Mouse (Mus musculus): ENCODE data around the gene Ltc4s.

Gene Ltc4s

DNA sequence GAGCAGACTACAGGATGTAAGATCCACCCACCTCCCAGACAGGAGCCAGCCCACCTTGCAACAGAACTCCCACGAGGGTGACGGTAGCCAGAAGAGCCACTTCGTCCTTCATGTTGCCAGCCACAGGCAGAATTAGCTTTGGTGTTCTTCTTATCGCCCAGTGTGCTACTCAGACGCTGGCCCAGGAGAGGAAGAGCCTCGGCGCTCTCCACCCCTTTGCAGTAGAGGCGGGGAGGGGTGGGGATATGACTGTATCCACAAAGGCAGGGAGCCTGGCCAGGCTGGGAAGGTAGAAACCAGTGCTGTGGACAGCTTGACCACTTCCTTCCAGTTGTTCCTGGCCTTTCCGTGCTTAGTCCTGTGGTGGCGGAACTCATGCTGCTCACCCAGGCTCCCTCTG, at the start of gene Ltc4s:
Gene Ltc4s, minus strand, starts transcription at position 293 of the 400 bp plus-strand sequence.
- DNase-seq (ENCODE audit: extremely low read depth, low read depth) = no peak

DNA sequence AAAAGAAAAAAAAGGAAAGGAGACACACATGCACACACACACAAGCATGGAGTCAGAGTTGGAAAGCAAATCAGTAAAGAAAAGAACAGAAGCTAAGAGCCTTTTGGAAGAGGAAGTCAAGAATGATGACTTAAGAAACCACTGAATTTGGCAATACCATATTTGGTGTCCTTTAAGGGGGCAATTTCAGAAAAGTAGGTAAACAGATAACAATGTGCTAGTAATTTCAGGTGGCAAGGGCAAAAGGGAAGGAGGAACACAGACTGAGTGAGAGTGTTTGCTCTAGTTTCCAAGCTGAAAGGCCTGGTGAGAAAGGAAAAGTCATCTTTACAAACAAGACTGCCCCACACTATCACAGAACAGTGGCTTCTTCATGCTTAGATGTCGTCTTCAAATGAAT, 48.0 kb upstream of the Ltc4s start:
- no peak for DNase-seq (ENCODE audit: extremely low read depth, low read depth)

DNA sequence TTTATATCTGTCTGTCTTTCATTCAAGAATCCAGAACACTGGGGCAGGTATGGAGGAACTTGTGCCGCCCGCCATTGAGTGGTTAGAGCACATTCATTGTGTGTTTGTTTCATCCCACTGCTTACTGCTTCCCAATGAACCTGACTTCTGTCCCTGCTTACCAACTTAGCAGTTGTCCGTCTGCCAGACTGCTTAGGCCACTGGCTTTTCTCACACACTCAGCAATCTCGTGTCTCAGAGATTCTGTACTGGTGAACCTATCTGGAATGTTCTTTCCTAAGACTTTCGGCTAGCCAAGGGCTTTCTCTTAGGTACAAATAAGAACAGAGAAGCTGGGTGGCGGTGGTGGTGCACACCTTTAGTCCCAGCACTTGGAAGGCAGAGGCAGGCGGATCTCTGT, 47.3 kb upstream of the Ltc4s start:
- DNase-seq (ENCODE audit: extremely low read depth, low read depth) = no peak

DNA sequence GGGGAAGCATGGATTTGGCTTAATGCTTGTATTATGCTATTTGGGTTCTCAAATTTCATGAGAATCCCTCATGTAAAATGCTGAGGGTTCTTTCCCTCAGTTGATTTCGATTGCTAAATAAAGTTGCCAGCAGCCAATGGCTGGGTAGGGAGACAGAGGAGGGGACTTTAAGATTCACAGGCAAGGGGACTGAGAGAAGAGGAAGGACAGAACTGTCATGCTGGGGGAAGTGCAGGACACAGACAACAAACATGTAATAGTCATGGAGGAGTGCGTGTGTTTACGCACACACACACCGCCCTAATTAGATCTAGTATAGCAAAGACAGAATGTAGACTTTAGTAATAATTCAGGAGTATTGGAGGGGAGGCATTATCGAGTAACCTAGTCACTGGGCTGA, 46.8 kb upstream of the Ltc4s start:
- DNase-seq (ENCODE audit: extremely low read depth, low read depth) = no peak

DNA sequence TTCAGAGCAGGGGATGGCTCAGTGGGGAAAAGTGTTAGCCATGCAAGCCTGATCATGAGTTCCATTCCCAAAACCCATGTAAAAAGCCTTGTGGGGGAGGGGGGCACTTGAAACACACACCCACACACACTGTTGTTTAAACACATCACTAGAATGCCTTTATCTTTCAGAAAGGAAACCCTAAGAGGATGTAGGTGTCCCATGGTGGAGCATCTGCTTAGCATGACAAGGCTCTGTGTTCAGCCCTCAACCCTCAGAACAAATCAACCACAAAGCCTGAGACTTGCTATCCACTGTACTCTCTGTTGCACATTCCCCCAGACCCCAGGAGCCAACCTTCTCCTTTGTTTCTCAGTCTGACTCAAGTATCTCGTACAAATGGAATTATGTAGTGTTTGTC, 41.6 kb upstream of the Ltc4s start:
- no peak for DNase-seq (ENCODE audit: extremely low read depth, low read depth)

DNA sequence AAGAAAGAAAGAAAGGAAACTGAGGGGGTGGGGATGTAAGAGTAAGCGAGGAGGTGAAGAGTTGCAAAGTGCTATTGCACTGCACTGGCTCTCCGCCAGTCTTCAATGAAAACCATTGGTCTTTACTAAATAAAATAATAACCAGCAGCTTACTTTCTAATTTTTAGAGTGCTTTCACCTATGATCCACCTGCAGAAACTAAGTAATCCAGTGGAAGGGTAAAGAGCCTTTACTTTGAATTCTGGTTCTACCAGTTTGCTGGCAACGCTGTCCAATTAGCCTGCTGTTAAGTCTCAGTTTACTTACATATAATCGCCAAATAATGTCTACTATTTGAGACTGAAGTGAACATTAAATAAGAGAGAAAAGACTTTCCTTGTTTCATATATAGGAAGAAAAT, 40.6 kb upstream of the Ltc4s start:
- DNase-seq (ENCODE audit: extremely low read depth, low read depth) = no peak

DNA sequence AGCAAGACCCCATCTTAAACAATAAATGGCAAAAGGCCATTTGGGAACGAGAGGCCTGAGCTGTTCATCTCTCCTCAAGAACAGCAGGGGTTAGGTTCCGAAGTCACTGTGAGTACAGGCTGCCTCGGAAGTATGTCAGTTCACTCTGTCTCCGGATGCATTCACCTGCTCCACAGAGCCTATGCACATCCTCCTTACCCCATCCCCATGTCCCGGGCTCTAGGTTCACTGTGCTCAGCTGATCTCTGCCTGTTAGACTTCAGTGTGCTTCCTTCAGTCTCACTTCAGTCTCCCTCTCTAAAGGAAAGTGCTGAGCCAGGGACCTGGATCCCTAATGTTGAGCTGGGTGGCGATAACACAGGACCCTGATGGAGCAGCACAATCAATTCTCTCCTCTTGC, 39.3 kb upstream of the Ltc4s start:
- DNase-seq (ENCODE audit: extremely low read depth, low read depth) = no peak

DNA sequence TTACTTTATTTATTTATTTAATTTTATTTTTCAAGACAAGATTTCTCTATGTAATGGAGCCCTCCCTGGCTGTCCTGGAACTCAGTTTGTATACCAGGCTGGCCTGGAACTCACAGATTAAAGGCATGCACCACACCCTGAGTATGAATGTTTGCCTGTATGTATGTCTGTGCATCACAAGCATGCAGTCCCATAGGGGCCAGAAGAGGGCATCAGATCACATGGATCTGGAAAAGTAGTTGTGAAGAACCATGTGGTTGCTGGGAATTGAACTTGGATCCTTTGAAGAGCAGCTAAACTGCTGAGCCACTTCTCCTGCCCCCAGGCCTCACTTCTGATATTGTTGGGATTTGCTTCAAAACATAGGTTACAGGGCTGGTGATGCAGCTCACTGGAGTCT, 38.6 kb upstream of the Ltc4s start:
- no peak for DNase-seq (ENCODE audit: extremely low read depth, low read depth)

DNA sequence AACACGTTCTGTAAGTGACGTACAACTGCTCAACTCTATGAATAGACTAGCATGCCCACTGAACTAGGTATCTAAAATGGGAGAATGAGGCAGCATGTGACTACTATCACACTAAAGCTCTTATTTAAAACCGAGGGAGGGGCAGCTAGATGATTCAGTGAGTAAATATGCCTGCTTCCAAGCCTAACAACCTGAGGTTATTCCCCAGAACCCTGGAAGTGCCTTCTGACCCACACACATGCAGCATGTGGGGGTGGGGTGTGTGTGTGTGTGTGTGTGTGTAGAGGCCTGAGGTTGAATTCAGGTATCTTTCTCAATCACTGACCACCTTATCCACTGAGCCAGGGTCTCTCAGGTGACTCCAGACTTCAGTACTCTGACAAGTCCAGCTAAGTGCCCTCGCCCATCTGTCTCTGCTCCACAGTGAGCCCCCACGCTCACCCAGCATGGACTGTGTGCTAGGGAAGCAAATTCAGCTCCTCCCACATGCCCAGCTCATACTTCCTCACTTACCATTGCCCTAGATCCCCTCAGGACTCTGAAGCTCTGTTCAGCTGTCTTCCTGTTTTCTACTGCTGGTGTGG, 37.2 kb upstream of the Ltc4s start:
- DNase-seq (ENCODE audit: extremely low read depth, low read depth) = no peak

DNA sequence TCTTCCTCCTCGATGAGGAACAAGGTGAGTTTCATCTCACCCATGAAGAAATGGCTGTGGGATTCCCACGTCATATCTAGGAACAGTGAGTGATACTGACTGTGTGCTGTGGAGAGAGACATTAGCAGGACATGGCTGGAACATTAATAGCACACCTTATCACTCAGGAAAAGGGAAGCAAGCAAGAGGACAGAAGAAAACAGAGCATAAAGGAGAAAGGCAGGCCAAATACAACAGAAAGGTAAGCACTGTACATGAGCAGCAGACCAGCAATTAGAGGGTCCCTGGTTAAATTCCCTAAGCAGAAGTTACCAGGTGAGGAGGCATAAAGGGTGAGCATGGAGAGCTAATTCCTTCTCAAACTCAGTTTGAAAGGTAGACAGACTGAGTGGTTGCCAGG, 36.7 kb upstream of the Ltc4s start:
- no peak for DNase-seq (ENCODE audit: extremely low read depth, low read depth)

DNA sequence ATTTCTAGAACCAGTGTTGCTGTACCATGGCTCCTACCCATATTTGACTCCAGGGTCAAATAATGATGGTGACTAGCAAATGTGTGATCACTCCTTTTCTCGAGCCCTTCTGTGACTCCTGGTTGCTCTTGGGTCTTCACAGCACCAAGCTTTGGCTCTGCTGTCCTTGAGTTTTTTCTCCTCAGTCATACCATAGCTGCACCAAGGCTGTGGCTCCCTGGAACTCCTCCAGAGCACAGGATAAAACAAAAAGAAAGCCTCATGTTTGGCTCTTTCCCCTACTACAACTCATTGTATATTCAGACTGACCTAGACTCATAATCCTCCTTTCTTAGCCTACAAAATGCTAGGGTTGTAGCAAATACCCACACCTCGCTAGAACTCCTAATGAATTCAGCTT, 34.4 kb upstream of the Ltc4s start:
- no peak for DNase-seq (ENCODE audit: extremely low read depth, low read depth)

DNA sequence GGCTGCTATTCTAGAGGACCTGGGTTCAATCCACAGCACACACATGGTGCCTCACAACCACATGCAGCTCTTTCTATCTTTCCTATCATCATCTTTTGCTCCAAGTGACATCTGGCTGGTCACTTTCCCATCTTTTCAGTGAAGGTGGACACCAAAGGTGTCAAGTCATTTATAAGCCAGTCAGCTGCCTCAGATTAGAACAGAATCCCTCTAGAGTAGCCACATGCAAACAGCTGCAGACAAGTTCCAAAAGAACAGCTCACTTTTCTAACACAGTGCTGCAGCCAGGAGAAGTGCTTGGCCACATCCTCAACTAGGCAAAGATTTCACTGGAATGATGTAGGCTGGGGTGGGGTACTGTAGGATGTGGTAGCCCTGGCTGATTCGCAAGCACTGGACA, 31.5 kb upstream of the Ltc4s start:
- DNase-seq (ENCODE audit: extremely low read depth, low read depth) = no peak

DNA sequence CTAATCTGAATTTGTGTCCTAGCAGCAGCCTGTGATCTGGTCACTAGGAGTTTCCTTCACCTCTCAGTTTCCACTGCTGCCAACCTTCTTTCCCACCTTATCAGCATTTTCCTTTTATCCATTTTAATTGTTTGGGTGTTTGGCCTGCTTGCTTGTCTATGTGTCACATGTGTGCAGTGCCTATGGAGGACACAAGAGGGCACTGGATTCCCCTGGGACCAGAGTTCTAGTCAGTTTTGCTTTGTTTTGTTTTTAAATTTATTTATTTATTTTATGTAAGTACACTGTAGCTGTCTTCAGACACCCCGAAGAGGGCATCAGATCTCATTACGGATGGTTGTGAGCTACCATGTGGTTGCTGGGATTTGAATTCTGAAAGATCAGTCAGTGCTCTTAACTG, 30.7 kb upstream of the Ltc4s start:
- no peak for DNase-seq (ENCODE audit: extremely low read depth, low read depth)

DNA sequence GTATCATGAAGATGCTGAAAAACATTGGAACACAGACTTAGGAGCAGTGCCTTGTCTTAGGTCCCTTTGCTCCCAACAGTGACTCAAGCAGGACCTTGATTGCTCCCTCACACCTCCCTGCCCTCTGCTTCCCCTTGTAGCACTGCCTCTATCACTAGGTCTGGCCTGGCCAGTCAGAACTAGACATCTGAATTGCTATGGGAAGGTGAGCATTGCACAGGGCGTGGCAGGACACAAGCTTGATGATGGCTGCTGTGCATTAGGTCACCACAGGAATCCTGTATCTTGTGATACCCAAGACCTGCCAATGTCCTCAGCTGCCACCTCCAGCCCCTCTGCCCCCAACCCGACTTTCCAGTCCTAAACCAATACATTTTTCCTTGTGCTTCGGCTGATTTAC, 28.6 kb upstream of the Ltc4s start:
- no peak for DNase-seq (ENCODE audit: extremely low read depth, low read depth)

DNA sequence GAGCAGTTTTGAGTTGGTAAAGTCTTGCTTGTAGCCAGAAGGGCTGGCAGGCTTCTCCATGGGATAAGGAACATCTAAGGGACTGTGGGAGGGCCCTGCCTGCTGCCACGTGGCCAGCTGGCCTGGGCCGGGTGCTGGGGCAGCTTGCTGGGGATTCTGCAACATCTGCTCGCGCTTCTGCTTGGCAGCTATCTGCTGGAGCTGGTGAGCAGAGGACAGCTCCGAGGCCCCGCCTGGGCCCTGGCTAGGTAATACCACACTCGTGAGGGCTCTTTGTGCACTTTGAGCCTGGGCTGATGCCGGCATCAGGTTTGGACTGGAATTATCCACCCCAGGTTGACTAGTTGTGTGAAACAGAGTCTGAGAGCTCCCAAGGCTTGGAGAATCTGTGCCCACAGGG, 27.5 kb upstream of the Ltc4s start:
- no peak for DNase-seq (ENCODE audit: extremely low read depth, low read depth)

DNA sequence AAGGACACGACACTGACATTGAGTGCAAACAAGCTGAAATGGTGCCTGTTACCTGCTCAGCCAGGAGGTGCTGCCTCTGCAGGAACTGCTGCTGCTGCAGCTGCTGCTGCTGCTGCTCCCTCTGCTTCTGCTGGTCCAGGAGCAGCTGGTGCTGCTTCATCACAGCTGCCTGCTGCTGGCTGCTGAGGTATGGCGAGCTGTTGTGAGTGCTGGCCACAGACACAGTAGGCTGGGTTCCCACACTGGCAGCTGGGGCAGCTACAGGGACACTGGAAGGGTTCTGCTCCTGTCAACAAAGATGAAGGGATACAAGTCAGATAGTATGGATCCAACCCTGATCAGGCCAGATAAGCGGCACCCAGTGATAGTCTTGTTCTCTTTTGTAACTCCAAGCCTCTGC, 24.8 kb upstream of the Ltc4s start:
- no peak for DNase-seq (ENCODE audit: extremely low read depth, low read depth)

DNA sequence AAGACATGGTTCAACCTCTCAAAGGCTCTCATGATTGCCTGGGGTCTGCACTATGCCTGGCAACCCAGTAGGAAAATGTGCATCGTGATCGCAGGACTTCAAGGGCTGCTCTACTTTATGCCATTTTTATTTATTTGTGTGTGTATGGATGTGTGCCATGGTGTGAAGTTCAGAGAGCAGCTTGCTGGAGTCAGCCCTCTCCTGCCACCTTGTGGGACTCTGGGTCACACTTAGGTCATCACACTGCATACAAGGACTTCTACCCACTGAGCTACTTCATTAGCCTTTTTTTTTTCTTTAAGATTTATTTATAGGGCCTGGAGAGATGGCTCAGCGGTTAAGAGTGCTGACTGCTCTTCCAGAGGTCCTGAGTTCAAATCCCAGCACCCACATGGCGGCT, 23.6 kb upstream of the Ltc4s start:
- no peak for DNase-seq (ENCODE audit: extremely low read depth, low read depth)

DNA sequence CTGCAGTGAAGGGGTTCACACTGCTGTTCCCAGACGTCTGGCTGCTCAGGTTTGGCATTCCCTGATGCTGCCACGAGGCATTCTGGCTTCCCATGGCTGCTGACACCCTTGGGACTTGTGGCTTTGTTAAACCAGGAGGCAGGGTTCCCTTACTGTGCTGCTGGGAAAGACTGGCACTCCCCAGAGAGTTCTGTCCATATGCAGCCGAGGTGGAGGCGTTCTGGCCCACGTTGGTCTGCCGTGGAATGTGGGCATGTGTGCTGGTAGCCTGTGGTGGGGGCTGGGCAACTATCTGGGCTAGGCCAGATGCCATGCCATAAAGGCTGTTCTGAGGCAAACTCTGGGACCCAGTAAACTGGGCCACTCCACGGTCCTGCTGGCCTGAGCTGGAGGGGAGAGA, 19.9 kb upstream of the Ltc4s start:
- DNase-seq (ENCODE audit: extremely low read depth, low read depth) = no peak

DNA sequence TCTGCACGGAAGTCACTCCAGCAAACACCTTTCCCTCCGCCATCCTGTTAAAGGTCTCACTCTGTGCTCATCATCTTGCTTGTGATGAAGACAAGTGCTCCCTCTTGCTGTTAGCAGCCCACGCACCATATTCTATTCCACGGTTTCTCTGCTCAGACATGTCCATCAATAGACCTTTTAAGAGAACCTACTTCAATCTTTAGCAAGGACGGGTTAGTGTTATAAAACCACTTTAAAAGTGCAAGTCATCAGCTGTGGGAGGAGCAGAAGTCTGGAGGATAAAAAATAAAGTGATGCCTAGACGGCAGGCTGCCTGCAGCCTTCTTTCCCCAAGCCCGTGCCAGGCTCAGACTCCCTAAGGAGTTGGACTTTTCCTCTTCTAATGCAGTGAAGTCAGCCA, 18.2 kb upstream of the Ltc4s start:
- DNase-seq (ENCODE audit: extremely low read depth, low read depth) = no peak

DNA sequence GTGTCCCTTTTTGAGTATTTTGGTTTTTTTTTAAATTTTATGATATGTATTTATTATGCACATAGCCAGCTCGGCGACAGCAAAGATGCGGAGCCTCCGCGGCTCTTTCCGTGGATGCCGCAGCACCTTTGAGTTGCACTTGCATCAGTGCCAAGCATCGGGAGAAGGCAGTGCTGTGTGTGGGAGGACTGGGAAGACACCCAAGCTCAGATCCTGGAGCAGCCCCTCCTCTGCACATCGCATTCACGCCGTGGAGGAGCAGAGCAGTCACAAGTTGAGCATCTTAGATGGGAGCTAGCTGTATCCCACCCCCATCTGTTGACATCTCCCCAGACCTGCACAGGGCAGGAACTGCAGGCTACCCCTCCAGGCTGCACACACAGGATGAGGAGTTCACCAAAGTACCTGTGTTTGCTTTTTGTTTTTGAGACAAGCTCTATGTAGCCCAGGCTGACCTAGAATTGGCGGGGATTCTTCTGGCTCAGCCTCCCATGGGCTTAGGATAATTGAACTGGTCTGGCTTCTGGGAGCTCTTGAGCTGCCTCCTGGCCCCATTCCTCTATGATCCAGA, 15.7 kb upstream of the Ltc4s start:
- no peak for DNase-seq (ENCODE audit: extremely low read depth, low read depth)

DNA sequence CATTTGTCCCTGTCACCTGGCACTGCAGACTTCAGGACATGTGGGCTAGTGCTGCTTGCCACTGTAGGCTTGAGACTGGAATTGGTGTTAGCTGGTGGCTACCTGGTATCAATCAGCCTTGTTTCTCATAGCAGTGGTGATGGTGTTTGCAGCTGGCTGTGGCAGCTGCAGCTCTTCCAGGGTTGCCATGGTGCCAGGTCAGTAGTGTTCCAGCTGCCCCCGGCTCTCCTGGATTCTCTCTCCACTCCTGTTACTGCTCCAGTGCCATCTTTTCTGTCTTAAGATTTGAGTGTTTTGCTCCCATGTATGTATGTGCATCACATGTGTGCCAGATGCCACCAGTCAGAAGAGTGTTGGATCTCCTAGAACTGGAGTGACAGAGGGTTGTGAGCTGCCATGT, 15.0 kb upstream of the Ltc4s start:
- DNase-seq (ENCODE audit: extremely low read depth, low read depth) = no peak

DNA sequence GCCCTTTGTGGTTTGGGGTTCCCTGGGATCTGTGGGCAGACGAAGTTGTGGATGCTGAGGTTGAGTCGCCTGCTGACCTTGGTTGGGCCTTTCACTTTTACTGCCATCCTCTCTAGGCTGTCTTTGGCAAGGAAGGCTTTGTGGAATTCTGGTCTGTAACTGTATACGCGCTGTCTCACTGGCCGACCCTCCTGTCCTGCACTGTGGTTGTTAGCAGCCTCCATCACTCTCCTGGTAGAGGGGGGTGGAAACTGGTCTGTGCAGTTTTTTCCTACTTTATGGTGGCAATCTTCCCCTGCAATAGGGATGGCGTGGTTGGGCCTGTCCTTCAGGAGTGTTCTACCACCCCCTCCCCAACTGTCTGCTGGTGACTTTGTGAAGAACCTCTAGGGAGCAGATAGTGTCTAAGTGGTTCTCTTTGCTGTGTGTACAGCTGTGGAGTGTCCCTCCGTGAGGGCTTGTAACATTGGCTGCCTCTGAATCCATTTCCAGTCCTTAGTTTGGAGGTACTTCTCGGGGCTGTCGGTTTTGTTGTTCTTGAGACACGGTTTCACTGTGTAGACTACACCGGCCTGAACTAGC, 14.4 kb upstream of the Ltc4s start:
- no peak for DNase-seq (ENCODE audit: extremely low read depth, low read depth)

DNA sequence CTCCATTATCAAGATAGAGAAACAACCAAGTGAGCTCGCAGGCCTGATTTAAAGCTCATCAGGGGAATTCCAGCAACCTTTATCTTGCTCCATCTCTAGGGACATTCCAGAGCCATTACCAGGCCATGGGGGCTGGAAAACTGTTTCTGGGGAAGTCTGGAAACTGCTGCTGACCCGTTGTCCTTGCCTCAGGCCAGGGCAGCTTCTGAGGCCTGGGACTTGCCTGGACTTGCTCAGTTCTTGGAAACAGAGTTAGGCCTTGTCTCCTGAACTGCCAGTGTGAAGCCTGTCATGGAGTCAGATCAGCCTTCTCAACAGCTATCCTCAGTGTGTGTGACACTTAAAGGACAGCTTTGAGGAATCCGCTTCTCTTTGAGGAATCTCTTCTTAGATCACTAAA, 13.8 kb upstream of the Ltc4s start:
- DNase-seq (ENCODE audit: extremely low read depth, low read depth) = no peak

Measured in MEL-GATA-1-ER (cell line).